Mouse (Mus musculus) 416B (cell line): Measurements from ENCODE around the gene Robo2.

Experiments
- DNase-seq: peaks from one replicate; pipeline ENCODE4 v3.0.0; 2011; ENCODE audit warnings: low read depth

The Robo2 gene

GRCm38 (mm10) chr16:73939423-73940210 is 472.0 kb downstream of the Robo2 start:
- DNase-seq, result no peak

- DNase-seq, result no peak
Observed at GRCm38 (mm10) chr16:73930323-73930722, 481.3 kb downstream of the Robo2 start.

- no peak for DNase-seq
Observed at GRCm38 (mm10) chr16:73927481-73927880, 484.1 kb downstream of the Robo2 start.

GRCm38 (mm10) chr16:73915425-73915824 is 496.2 kb downstream of the Robo2 start:
- DNase-seq, result peak; percentile 22

- no peak for DNase-seq
Observed at GRCm38 (mm10) chr16:73914936-73915335, 496.7 kb downstream of the Robo2 start.

GRCm38 (mm10) chr16:73908504-73908903 is 503.1 kb downstream of the Robo2 start:
- DNase-seq, result peak; percentile 57

- DNase-seq, result no peak
Observed at GRCm38 (mm10) chr16:73896856-73897255, 514.8 kb downstream of the Robo2 start.

- no peak for DNase-seq
Observed at GRCm38 (mm10) chr16:73881911-73882310, 529.7 kb downstream of the Robo2 start.

- DNase-seq, result no peak
Observed at GRCm38 (mm10) chr16:73877973-73878372, 533.7 kb downstream of the Robo2 start.

- peak; percentile 57 for DNase-seq
Observed at GRCm38 (mm10) chr16:73874991-73875390, 536.6 kb downstream of the Robo2 start.

- no peak for DNase-seq
Observed at GRCm38 (mm10) chr16:73873828-73874558, 537.6 kb downstream of the Robo2 start.

GRCm38 (mm10) chr16:73870296-73870695 is 541.3 kb downstream of the Robo2 start:
- no peak for DNase-seq

- no peak for DNase-seq
Observed at GRCm38 (mm10) chr16:73869527-73870212, 542.0 kb downstream of the Robo2 start.

GRCm38 (mm10) chr16:73864625-73865024 is 547.0 kb downstream of the Robo2 start:
- DNase-seq, result no peak

GRCm38 (mm10) chr16:73863748-73864147 is 547.9 kb downstream of the Robo2 start:
- DNase-seq, result peak; percentile 87

GRCm38 (mm10) chr16:73858717-73859116 is 552.9 kb downstream of the Robo2 start:
- no peak for DNase-seq

- peak; percentile 40 for DNase-seq
Observed at GRCm38 (mm10) chr16:73855821-73856220, 555.8 kb downstream of the Robo2 start.
